Mouse (Mus musculus) ES-E14 (cell line): ENCODE results near the gene Creg2.
"Not testable (repeated sequence)": the region's sequence is repeated elsewhere in the genome, so short reads cannot be mapped to it uniquely, and the experiment has no call there.

Experiments
- CHD2 ChIP-seq: IDR thresholded peaks from 2 replicates; pipeline ENCODE4 v1.6.1; 2014; ENCODE audit warnings: mild to moderate bottlenecking, low read depth, low read length, inconsistent platforms
- HCFC1 ChIP-seq: IDR thresholded peaks from 2 replicates; pipeline ENCODE4 v1.6.1; 2012; ENCODE audit warnings: low read length, inconsistent platforms, borderline replicate concordance; ENCODE audit not compliant: insufficient read depth

- not testable (repeated sequence) for TF ChIP-seq CHD2, HCFC1
These were observed 54.1 kb downstream of the Creg2 start for GRCm38 (mm10) chr1:39597135-39597534.
